Mouse (Mus musculus): Measurements from ENCODE around the gene Itgb6. TPM values are rescaled to one million over a fixed set of nuclear protein-coding genes. Genes with fewer than 3 reads are reported as not detected.

The Itgb6 gene
- total RNA-seq, 2 experiments from 2014 or later: not detected

- no peak for DNase-seq
Measured at GRCm38 (mm10) chr2:60672973-60673954, 49.2 kb downstream of the Itgb6 start.

GRCm38 (mm10) chr2:60671215-60671614 is 51.2 kb downstream of the Itgb6 start:
- DNase-seq: no peak

GRCm38 (mm10) chr2:60663071-60663470 is 59.4 kb downstream of the Itgb6 start:
- no peak for DNase-seq

GRCm38 (mm10) chr2:60659993-60660392 is 62.5 kb downstream of the Itgb6 start:
- DNase-seq: peak in 1 of 2 experiments; percentile 13

GRCm38 (mm10) chr2:60658992-60659391 is 63.5 kb downstream of the Itgb6 start:
- DNase-seq: no peak

- DNase-seq: no peak
Measured at GRCm38 (mm10) chr2:60654828-60655227, 67.6 kb downstream of the Itgb6 start.

GRCm38 (mm10) chr2:60650155-60650554 is 72.3 kb downstream of the Itgb6 start:
- no peak for DNase-seq

- no peak for DNase-seq
Measured at GRCm38 (mm10) chr2:60647650-60648049, 74.8 kb downstream of the Itgb6 start.

- no peak for DNase-seq
Measured at GRCm38 (mm10) chr2:60646583-60646982, 75.9 kb downstream of the Itgb6 start.

- DNase-seq: no peak
Measured at GRCm38 (mm10) chr2:60643406-60643805, 79.0 kb downstream of the Itgb6 start.

- no peak for DNase-seq
Measured at GRCm38 (mm10) chr2:60642606-60643005, 79.8 kb downstream of the Itgb6 start.

GRCm38 (mm10) chr2:60640342-60640672 is 82.1 kb downstream of the Itgb6 start:
- no peak for DNase-seq

- no peak for DNase-seq
Measured at GRCm38 (mm10) chr2:60639617-60640341, 82.7 kb downstream of the Itgb6 start.

- DNase-seq: no peak
Measured at GRCm38 (mm10) chr2:60636910-60637761, 85.3 kb downstream of the Itgb6 start.

GRCm38 (mm10) chr2:60636481-60636880 is 86.0 kb downstream of the Itgb6 start:
- no peak for DNase-seq

- no peak for DNase-seq
Measured at GRCm38 (mm10) chr2:60636038-60636437, 86.4 kb downstream of the Itgb6 start.

GRCm38 (mm10) chr2:60632791-60633190 is 89.7 kb downstream of the Itgb6 start:
- DNase-seq: no peak

GRCm38 (mm10) chr2:60630304-60630703 is 92.1 kb downstream of the Itgb6 start:
- no peak for DNase-seq

GRCm38 (mm10) chr2:60627952-60628351 is 94.5 kb downstream of the Itgb6 start:
- no peak for DNase-seq

- DNase-seq: no peak
Measured at GRCm38 (mm10) chr2:60627515-60627914, 94.9 kb downstream of the Itgb6 start.

GRCm38 (mm10) chr2:60625766-60626165 is 96.7 kb downstream of the Itgb6 start:
- no peak for DNase-seq

- DNase-seq: no peak
Measured at GRCm38 (mm10) chr2:60622161-60622560, 100.3 kb downstream of the Itgb6 start.

All from adrenal gland, postnatal 36 days (tissue).